Mouse (Mus musculus) left cerebral cortex, postnatal 14 days (tissue): ENCODE results near the gene Fabp2. TPM values are rescaled to one million over a fixed set of nuclear protein-coding genes. Genes with fewer than 3 reads are reported as not detected.

Experiments used
- DNase-seq, 2 experiments: peaks; one replicate each; pipeline ENCODE4 v3.0.0; 2021 to 2022; ENCODE audit warnings: low spot score in 2 of 2, mixed read lengths in 1 of 2
- intact Hi-C: fragments of 180-260 bp; cut with DNase I; formaldehyde crosslinking; loops from one replicate; pipeline ENCODE4 v1.15.1; 2025
- long read RNA-seq, 2 experiments: library from polyadenylated mRNA; stranded (forward); transcript quantifications; one replicate each; pipeline ENCODE4 v2.0.0; 2021
- total RNA-seq, 2 experiments: library from RNA; stranded (reverse); gene quantifications; 2 replicates each; pipeline ENCODE4 v1.2.3; 2021

Fabp2 gene
- not detected for total RNA-seq
- long read RNA-seq, experiment 1 = 0 reads
- long read RNA-seq, experiment 2 = 0 reads

DNA sequence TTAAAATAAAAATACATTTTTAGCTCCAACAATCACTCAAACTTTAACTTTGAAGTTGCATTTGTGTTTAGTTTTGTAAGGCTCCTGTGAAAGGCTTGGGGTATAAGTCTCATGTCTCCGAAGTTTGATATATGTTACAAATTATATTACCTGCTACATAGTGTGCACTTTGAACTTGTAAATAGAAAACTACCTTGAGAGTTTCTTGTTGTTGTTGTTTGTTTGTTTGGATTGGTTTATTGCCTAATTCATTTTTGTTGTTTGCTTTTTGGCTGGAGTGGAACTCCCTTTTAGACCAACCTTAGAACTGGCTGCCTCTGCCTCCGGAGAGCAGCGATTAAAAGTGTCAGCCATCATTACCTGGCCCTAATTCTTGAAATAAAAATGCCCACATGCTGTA lies at the start of gene Fabp2:
Fabp2 (plus strand) TSS at position 301 of the 400 bp plus-strand sequence.
- intact Hi-C loops = no loop called here
- no peak for DNase-seq

DNA sequence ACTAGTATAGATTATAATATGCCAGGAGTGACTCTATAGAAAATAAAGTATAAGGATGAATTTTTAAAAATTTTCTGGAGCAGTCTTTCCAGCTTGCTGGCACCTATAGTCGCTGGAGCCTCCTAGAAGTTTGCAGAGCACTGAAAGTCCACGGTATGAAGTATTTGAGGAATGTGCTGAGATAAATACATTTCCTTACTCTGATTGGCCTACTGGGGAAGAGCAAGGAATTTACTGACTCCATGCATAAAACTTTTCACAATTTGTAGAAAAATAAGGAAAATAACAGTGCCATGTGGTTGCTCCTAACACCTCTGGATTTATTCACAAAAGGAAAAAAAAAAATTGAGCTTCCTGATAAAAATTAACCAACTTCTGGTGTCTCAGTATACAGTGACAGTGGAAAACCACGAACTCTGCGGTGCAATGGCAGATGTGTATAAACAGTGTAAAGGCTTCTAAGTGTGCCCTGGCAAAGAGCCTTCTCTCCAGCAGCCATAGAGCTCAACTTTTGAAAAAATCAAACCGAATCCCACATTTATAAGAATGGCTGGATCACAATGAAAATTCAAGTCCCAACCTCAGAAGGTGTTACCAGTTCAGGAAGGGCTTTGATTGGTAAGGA lies 46.4 kb upstream of the Fabp2 start:
- intact Hi-C loops = no loop called here
- no peak for DNase-seq

- no peak for DNase-seq
- intact Hi-C loops = no loop called here
Observed at GRCm38 (mm10) chr3:122855149-122855548, 39.7 kb upstream of the Fabp2 start.

GRCm38 (mm10) chr3:122859829-122860228 lies 35.0 kb upstream of the Fabp2 start:
- intact Hi-C loops = no loop called here
- no peak for DNase-seq

- intact Hi-C loops = no loop called here
- no peak for DNase-seq
Observed at GRCm38 (mm10) chr3:122860573-122861498, 34.0 kb upstream of the Fabp2 start.

GRCm38 (mm10) chr3:122865092-122865491 lies 29.8 kb upstream of the Fabp2 start:
- intact Hi-C loops = no loop called here
- DNase-seq = no peak

- intact Hi-C loops = no loop called here
- no peak for DNase-seq
Observed at GRCm38 (mm10) chr3:122868270-122868669, 26.6 kb upstream of the Fabp2 start.

DNA sequence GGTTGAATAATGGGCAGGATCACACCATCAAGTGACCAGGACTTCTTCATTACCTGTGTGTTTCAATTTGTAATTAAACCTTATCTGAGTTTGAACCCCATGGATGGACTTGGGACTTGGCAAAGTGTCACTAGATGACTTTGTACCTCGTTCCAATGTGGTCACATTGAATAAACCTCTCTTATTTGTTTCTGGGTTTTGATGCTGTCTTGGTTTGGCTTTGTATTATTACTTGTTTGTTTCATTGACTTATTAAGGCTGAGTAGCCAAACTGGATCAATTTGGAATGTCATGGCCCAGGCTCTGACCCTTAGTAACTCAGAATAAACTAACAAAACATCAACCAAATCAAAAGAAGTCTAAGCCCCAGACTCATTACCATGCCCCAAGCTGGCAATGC lies 23.3 kb upstream of the Fabp2 start:
- no peak for DNase-seq
- intact Hi-C loops = no loop called here

GRCm38 (mm10) chr3:122876870-122877269 lies 18.0 kb upstream of the Fabp2 start:
- DNase-seq = no peak
- intact Hi-C loops = no loop called here

- intact Hi-C loops = no loop called here
- no peak for DNase-seq
Observed at GRCm38 (mm10) chr3:122877543-122877942, 17.3 kb upstream of the Fabp2 start.

- intact Hi-C loops = no loop called here
- no peak for DNase-seq
Observed at GRCm38 (mm10) chr3:122878705-122879315, 16.1 kb upstream of the Fabp2 start.

GRCm38 (mm10) chr3:122887505-122888301 lies 7.2 kb upstream of the Fabp2 start:
- intact Hi-C loops = no loop called here
- DNase-seq = no peak

DNA sequence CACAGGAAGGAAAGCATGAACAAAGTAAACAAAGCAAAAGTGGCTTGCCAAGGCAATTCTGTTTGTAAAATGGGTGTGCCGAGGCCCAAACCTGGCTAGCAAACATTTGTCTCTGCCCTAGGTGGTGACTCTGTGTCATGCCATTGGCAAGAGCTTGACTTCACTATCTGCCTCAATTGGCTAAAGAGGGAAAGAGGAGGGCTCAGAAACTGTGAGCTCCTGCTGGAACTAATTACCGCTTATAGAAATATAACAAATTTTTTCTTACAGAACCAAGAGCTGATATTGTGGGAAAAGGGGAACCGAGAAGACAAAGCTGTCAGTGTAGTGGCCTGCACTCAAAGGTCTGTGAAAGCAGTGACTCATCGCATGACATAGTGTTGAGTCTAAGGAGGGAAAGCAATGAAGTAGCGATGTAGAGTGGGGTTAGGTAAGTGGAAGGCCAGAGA lies 6.5 kb upstream of the Fabp2 start:
- DNase-seq = no peak
- intact Hi-C loops = no loop called here

GRCm38 (mm10) chr3:122895189-122895731 lies 388 bp downstream of the Fabp2 start:
- intact Hi-C loops = no loop called here
- no peak for DNase-seq

DNA sequence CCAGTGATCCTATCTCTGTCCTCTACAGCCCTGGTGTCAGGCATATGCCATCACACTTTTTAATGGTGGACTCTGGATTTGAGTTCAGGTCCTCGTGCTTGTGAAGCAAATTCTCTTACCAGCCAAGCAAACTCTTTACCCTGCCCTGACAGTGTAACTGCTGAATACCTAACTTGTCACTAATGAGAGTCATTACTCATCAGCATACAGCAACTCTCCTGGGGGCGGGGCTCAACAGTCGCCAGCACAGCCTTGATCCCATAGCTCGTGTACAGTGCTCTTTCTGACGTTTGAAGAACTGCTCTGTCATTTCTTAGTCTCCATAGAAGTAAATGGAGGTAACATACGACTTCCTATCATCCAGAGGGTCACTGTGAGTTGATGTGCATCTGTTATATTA lies 3.4 kb downstream of the Fabp2 start:
- intact Hi-C loops = no loop called here
- no peak for DNase-seq

DNA sequence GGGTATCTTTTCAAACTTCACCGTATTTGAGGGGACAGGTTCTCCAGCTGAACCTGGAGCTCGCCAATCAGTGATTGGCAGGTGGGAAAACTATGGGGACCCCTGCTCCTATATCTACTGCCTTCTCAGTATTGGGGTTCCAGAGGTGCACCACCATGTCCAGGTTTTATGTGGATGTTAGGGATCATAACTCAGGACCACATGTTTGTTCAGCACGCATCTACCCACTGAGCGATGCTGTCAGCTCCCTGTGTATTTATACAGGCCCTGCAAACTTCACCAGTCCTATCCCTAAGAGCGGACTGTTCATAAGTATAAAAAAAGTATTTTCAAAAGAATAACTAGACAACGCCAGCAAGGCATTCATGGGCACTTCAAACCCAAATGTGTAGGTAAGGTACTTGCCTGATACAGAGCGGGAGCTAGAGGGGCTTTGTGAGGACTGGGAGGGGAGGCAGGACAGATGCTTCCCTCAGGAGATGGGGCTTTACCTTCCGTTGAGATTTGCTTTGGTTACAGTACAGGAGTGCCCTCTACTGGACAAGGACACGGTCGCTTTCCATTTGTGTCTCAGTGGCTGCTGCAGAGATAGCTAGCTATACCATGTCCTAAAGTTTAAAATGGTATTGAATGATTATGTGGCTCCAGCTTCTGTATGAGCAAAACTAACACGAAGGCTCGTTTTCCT lies 9.0 kb downstream of the Fabp2 start:
- peak; percentile 47 to 69 for DNase-seq
- intact Hi-C loops = loop anchor here (2.0 to 10.0 kb wide), 3 partner anchors 119 to 257 kb away; no protein-coding TSS in a partner anchor

DNA sequence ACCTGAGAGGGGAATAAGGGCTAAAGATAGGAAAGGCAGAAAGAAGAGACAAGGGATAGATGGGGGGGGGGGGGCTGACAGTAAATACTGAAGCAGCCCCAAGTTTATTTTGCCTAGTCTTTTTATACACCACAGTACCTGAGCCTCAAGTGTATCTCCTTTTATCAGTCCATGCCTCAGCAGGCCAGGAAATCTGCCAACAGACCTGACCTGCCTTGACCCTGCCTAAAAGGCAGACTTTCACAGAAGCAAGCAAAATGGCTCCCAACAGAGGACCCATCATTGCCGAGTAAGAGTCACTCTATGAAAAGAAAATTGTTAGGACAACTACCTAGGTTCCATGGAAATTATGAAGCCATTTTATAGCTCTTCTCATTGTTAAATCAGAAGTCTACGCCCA lies 13.0 kb downstream of the Fabp2 start:
- intact Hi-C loops = loop anchor here (10.0 kb wide), 1 partner anchor 123 kb away; no protein-coding TSS in a partner anchor
- DNase-seq = no peak

- intact Hi-C loops = no loop called here
- DNase-seq = no peak
Observed at GRCm38 (mm10) chr3:122915493-122915892, 20.6 kb downstream of the Fabp2 start.
